Mouse (Mus musculus) bone marrow macrophage, adult 2 months (primary cell): ENCODE data around the gene Tsc1. TPM values are rescaled to one million over a fixed set of nuclear protein-coding genes. Genes with fewer than 3 reads are reported as not detected.

Source experiments
- H3K27ac ChIP-seq: 2 replicates; pipeline ENCODE4 v1.5.1; 2012; ENCODE audit warnings: low read depth, low read length; ENCODE audit not compliant: insufficient read depth
- H3K4me1 ChIP-seq: 2 replicates; pipeline ENCODE4 v1.6.1; 2012; ENCODE audit warnings: low read length; ENCODE audit not compliant: control insufficient read depth, insufficient read depth
- H3K4me3 ChIP-seq: 2 replicates; pipeline ENCODE4 v1.5.1; 2012; ENCODE audit warnings: mild to moderate bottlenecking, low read length, moderate library complexity; ENCODE audit not compliant: insufficient read depth
- CTCF ChIP-seq: IDR thresholded peaks from 2 replicates; pipeline ENCODE4 v1.5.1; 2012; ENCODE audit warnings: low read depth, mild to moderate bottlenecking, low read length, moderate library complexity
- POLR2A ChIP-seq: IDR thresholded peaks from 2 replicates; pipeline ENCODE4 v1.6.1; 2012; ENCODE audit warnings: mild to moderate bottlenecking, low read depth, low read length, borderline replicate concordance
- polyA plus RNA-seq: library from polyadenylated mRNA; stranded (reverse); fragments of >200 nt; gene quantifications from 2 replicates; pipeline ENCODE4 v1.2.4, GENCODE M21; 2012; ENCODE audit not compliant: missing spikeins, insufficient read depth, insufficient read length

Gene Tsc1
- polyA plus RNA-seq, 1 experiment, result 19.0 TPM

DNA sequence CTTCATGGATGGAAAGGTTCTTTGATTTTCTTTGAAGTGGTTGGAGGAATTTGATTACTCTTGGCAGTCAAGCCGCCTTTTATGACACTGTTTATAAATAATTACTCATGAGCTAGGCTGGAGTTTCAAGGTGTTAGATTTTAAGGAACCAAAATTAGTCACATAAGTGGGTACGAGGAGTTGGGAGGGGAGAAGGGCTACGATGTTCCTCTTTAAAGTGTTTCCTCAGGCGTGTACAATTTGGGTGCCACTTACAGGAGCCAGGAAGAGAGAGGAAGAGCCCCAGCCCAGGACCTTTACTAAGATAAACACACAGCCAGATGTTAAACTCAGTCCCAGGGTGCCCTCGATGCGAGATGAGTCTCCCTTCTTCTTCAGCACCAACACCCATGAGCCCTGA is 65.8 kb downstream of the Tsc1 start:
- H3K27ac ChIP-seq, result no peak overlapping the region
- TF ChIP-seq CTCF (no peak), POLR2A (no peak)
- peaks cover 11% of the 10 kb centered on the region for H3K4me1 ChIP-seq
- no peak overlapping the region for H3K4me3 ChIP-seq

DNA sequence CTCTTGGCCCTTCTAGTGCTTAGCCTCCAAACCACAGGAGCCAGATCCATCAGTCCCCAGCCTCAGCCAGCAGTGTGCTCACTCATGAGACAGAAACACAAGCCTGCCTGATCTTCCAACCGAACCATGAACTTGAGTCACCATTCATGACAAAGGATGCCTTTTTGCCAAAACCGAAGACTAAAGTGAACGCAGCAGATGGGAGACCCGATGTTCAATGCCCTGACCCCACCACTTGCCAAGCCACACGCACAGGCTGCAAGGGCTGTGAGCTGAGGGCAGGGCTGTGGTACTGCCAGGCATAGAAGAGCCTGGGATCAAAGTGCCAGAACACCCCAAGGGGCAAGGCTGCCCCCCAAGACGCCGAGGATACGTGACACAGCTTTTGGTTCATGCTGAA is 72.0 kb downstream of the Tsc1 start:
- no peak for TF ChIP-seq POLR2A
- TF ChIP-seq CTCF, result no peak
- no peak overlapping the region for H3K4me3 ChIP-seq
- no peak overlapping the region for H3K27ac ChIP-seq
- H3K4me1 ChIP-seq, result no peaks in the 10 kb centered on the region; the same call in 1 of the 2 replicates

DNA sequence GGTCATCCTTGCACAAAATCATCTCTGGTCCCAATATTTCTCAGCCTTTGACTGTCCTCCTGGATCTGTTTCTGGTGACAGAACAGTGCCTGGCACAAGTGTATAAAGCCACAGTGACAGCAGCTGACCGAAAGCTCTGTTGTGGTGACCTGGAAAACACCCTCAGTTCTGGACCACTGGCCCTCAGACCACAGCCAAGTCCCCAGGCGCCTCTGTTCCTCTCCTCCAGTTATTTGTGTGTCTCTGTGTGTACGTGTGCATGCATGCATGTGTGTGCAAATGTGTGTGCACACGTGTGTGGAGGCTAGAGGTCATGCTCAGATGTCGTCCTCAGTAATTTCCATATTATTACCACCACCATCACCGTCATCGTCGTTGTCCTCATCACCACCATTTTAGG is 81.4 kb downstream of the Tsc1 start:
- peaks cover 9% of the 10 kb centered on the region for H3K4me1 ChIP-seq
- H3K27ac ChIP-seq, result no peak overlapping the region
- H3K4me3 ChIP-seq, result no peak overlapping the region
- TF ChIP-seq POLR2A (no peak), CTCF (no peak)

DNA sequence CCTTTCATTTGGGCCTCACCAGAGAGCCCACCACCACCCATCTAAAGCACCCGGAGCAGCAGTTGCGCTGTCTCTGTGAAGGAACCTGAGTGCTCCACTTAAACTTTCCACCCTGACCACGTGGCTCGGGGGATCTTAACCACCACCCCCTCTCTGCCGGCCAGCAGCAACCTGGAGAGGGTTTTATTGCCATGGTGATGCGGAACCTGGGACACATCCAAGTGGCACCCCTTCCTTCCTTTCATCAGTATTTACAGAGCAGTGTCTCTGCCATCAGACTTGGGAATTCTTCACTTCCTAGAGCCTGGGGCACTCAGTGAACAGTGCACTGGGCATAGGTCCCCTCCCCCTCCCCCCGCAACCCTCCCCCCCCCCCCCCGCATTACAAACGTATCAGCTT is 82.9 kb downstream of the Tsc1 start:
- Histone ChIP-seq H3K27ac (no peak overlapping the region), H3K4me3 (no peak overlapping the region), H3K4me1 (peaks cover 9% of the 10 kb centered on the region)
- TF ChIP-seq POLR2A, result no peak
- TF ChIP-seq CTCF, result no peak

DNA sequence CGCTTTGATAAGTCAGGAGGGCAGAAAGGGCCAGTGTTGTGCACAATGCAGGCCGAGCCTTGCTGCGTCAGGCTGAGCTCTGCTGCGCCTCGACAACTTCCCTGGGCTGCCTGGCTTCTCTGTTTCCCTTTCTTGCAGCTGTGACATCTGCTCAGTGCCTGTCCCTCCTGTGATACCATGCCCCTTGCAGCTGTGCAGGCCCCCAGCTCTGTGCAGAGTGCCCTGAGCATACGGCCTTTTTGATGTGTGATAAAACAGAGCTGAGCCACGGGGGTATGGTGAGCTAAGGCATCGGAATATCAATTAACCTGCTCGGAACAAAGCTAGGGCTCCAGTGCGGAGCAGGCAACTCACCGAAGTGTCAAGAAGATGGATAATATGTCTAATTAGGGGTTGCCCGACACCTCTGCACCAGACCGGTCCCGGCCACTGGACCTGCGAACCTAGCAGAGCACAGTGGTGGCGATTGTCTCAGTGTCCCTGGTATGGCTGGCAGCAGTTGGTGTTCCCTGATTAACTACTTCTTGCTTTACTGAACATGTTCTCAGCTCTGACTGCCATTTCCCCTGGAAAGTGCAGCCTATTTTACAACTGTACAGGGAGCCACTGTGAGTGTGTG is 86.9 kb downstream of the Tsc1 start:
- TF ChIP-seq POLR2A (no peak), CTCF (no peak)
- Histone ChIP-seq H3K4me3 (no peak overlapping the region), H3K4me1 (no peaks in the 10 kb centered on the region), H3K27ac (no peak overlapping the region)

DNA sequence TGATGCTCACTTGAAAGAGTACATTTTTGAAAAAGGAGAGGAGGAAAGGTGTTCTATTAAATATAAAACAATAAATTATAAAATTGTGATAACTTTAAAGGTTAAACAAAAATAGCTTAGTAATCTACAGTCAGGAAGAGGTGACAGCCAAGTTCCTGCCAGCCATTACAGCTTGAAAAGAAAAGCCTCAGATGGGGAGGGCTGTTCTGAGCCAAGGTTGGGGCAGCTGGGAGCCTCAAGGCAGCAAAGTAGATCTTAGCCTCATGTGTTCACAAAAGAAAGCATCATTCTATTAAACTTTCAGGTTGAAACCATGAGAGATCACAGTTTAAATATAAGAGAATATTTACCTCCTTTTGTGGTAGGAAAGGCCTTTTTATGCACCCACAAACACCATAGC is 89.6 kb downstream of the Tsc1 start:
- H3K27ac ChIP-seq, result no peak overlapping the region
- no peak overlapping the region for H3K4me3 ChIP-seq
- no peaks in the 10 kb centered on the region for H3K4me1 ChIP-seq
- TF ChIP-seq POLR2A (no peak), CTCF (no peak)

DNA sequence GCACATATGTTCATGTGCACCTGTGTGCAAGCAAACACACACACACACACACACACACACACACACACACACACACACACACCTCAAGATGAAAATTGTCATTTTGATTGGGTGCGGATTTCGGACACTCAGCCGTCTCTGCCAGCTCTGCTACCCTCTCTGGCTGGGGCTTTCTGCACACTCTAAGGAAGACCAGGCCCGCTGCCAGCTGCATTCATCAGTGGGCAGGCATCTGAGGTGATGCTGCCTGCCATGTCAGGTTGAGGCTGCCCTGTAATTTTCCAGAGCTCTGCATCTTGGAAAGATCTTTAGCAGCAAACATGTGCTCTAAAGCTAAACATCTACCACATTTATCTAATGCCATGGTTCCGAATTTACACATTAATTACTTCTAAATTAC is 96.1 kb downstream of the Tsc1 start:
- TF ChIP-seq POLR2A (no peak), CTCF (no peak)
- no peak overlapping the region for H3K27ac ChIP-seq
- H3K4me3 ChIP-seq, result no peak overlapping the region
- H3K4me1 ChIP-seq, result no peaks in the 10 kb centered on the region

DNA sequence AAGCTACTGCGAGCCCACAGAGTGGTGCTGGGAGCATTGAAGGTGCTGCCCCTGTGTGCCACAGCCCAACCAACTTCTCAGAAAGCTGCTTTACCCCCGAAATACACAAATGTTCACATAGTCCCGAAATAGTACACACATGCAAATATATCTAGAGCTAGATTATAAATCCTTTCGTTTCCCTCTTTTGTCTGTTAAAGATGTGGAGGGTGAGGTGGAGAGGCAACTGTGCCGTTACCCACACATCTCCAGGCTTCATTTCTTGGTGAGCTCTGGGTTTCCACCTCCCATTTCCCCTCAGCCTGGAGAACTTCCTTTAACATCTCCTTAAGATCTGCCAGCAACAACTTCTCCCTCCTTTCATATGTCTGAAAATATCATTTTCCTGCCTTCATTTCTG is 99.1 kb downstream of the Tsc1 start:
- TF ChIP-seq POLR2A, result no peak
- TF ChIP-seq CTCF, result no peak
- Histone ChIP-seq H3K27ac (no peak overlapping the region), H3K4me3 (no peak overlapping the region), H3K4me1 (no peaks in the 10 kb centered on the region)

Other genes starting within 250 kb of the Tsc1 start
- 0.40 and 0.60 TPM in 2 replicates for gene Ppp1r26, start 194.4 kb upstream of the Tsc1 start, polyA plus RNA-seq
- not detected in 2 replicates for gene 1700007K13Rik, start 174.9 kb upstream of the Tsc1 start, polyA plus RNA-seq
- 23.7 and 24.9 TPM in 2 replicates for gene Mrps2, start 173.2 kb upstream of the Tsc1 start, polyA plus RNA-seq
- 16.0 and 18.4 TPM in 2 replicates for gene Gbgt1, start 144.3 kb upstream of the Tsc1 start, polyA plus RNA-seq
- gene Gm10134, start 135.1 kb upstream of the Tsc1 start, polyA plus RNA-seq, result 5.1 and 8.2 TPM in 2 replicates
- gene Ralgds, start 128.1 kb upstream of the Tsc1 start, polyA plus RNA-seq, result 30.6 and 37.0 TPM in 2 replicates
- gene Cel, start 77.8 kb upstream of the Tsc1 start, polyA plus RNA-seq, result not detected in 2 replicates
- 11.3 and 12.9 TPM in 2 replicates for gene Gtf3c5, start 57.5 kb upstream of the Tsc1 start, polyA plus RNA-seq
- gene Gfi1b, start 19.2 kb upstream of the Tsc1 start, polyA plus RNA-seq, result 0.55 TPM in 1 of 2 replicates, not detected in the other
- 4.8 and 5.9 TPM in 2 replicates for gene Spaca9, start 58.5 kb downstream of the Tsc1 start, polyA plus RNA-seq
- gene Ak8, start 58.9 kb downstream of the Tsc1 start, polyA plus RNA-seq, result 2.5 and 2.6 TPM in 2 replicates
- gene Gtf3c4, start 199.1 kb downstream of the Tsc1 start, polyA plus RNA-seq, result 7.8 and 10.0 TPM in 2 replicates
- gene Ddx31, start 199.2 kb downstream of the Tsc1 start, polyA plus RNA-seq, result 7.0 and 10.5 TPM in 2 replicates